Mouse (Mus musculus): ENCODE measurements around the gene Agbl4.

Gene Agbl4

GRCm38 (mm10) chr4:111583562-111584237, 1186.2 kb downstream of the Agbl4 start:
- no peak for DNase-seq (ENCODE audit: low spot score in 2 of 2)

- no peak for DNase-seq (ENCODE audit: low spot score in 2 of 2)
Observed at GRCm38 (mm10) chr4:111584286-111584685, 1186.8 kb downstream of the Agbl4 start.

- no peak for DNase-seq (ENCODE audit: low spot score in 2 of 2)
Observed at GRCm38 (mm10) chr4:111588211-111588610, 1190.8 kb downstream of the Agbl4 start.

GRCm38 (mm10) chr4:111589467-111590170, 1192.2 kb downstream of the Agbl4 start:
- no peak for DNase-seq (ENCODE audit: low spot score in 2 of 2)

- no peak for DNase-seq (ENCODE audit: low spot score in 2 of 2)
Observed at GRCm38 (mm10) chr4:111594655-111595295, 1197.3 kb downstream of the Agbl4 start.

GRCm38 (mm10) chr4:111597249-111597661, 1199.8 kb downstream of the Agbl4 start:
- no peak for DNase-seq (ENCODE audit: low spot score in 2 of 2)

- DNase-seq (ENCODE audit: low spot score in 2 of 2) = no peak
Observed at GRCm38 (mm10) chr4:111597986-111598385, 1200.5 kb downstream of the Agbl4 start.

GRCm38 (mm10) chr4:111603194-111603593, 1205.7 kb downstream of the Agbl4 start:
- no peak for DNase-seq (ENCODE audit: low spot score in 2 of 2)

- DNase-seq (ENCODE audit: low spot score in 2 of 2) = no peak
Observed at GRCm38 (mm10) chr4:111607826-111608500, 1210.5 kb downstream of the Agbl4 start.

GRCm38 (mm10) chr4:111621865-111622264, 1224.4 kb downstream of the Agbl4 start:
- DNase-seq (ENCODE audit: low spot score in 2 of 2) = no peak

- DNase-seq (ENCODE audit: low spot score in 2 of 2) = no peak
Observed at GRCm38 (mm10) chr4:111624914-111625313, 1227.5 kb downstream of the Agbl4 start.

GRCm38 (mm10) chr4:111626118-111626830, 1228.8 kb downstream of the Agbl4 start:
- DNase-seq (ENCODE audit: low spot score in 2 of 2) = peak; percentile 83 to 86

GRCm38 (mm10) chr4:111632615-111633014, 1235.2 kb downstream of the Agbl4 start:
- DNase-seq (ENCODE audit: low spot score in 2 of 2) = no peak

GRCm38 (mm10) chr4:111635538-111636124, 1238.2 kb downstream of the Agbl4 start:
- DNase-seq (ENCODE audit: low spot score in 2 of 2) = no peak

GRCm38 (mm10) chr4:111638948-111639708, 1241.7 kb downstream of the Agbl4 start:
- DNase-seq (ENCODE audit: low spot score in 2 of 2) = no peak

GRCm38 (mm10) chr4:111645117-111645830, 1247.8 kb downstream of the Agbl4 start:
- DNase-seq (ENCODE audit: low spot score in 2 of 2) = no peak

- no peak for DNase-seq (ENCODE audit: low spot score in 2 of 2)
Observed at GRCm38 (mm10) chr4:111645831-111646166, 1248.3 kb downstream of the Agbl4 start.

- no peak for DNase-seq (ENCODE audit: low spot score in 2 of 2)
Observed at GRCm38 (mm10) chr4:111653451-111653850, 1256.0 kb downstream of the Agbl4 start.

- no peak for DNase-seq (ENCODE audit: low spot score in 2 of 2)
Observed at GRCm38 (mm10) chr4:111663730-111664129, 1266.3 kb downstream of the Agbl4 start.

- DNase-seq (ENCODE audit: low spot score in 2 of 2) = no peak
Observed at GRCm38 (mm10) chr4:111664146-111664545, 1266.7 kb downstream of the Agbl4 start.

Data from frontal cortex, postnatal 25 days (tissue).